Mouse (Mus musculus): Measurements from ENCODE around the gene Tnk2. TPM values are rescaled to one million over a fixed set of nuclear protein-coding genes. Genes with fewer than 3 reads are reported as not detected.

Gene Tnk2
- polyA plus RNA-seq, 1 experiment from 2014 or later, result 24.2 TPM

GRCm38 (mm10) chr16:32687221-32687620, 43.5 kb downstream of the Tnk2 start:
- no peak for ATAC-seq (replicated peaks)
- 79% methylated on average over 5 of the region's 5 CpGs for WGBS

GRCm38 (mm10) chr16:32688770-32689169, 45.1 kb downstream of the Tnk2 start:
- H3K4me3 ChIP-seq, result no peak overlapping the region
- ATAC-seq (replicated peaks), result no peak
- no peaks in the 10 kb centered on the region for H3K4me1 ChIP-seq
- H3K9me3 ChIP-seq, result no peaks in the 10 kb centered on the region
- no peak overlapping the region for H3K27ac ChIP-seq
- no peaks in the 10 kb centered on the region for H3K36me3 ChIP-seq (replicated peaks)
- H3K9ac ChIP-seq, result no peak overlapping the region
- no peak overlapping the region for H3K4me2 ChIP-seq
- WGBS, result 68% methylated on average over 4 of the region's 4 CpGs
- H3K27me3 ChIP-seq (replicated peaks), result no peaks in the 10 kb centered on the region

More at GRCm38 (mm10) chr16:32687221-32687620, 43.5 kb downstream of the Tnk2 start:
- Histone ChIP-seq H3K4me1 (no peaks in the 10 kb centered on the region), H3K27me3 (replicated peaks) (no peaks in the 10 kb centered on the region), H3K4me3 (no peak overlapping the region), H3K9me3 (no peaks in the 10 kb centered on the region), H3K36me3 (replicated peaks) (peaks cover 5% of the 10 kb centered on the region; the same call in 1 of the 2 replicates), H3K4me2 (no peak overlapping the region), H3K9ac (no peak overlapping the region), H3K27ac (no peak overlapping the region)

- H3K27me3 ChIP-seq (replicated peaks), result no peaks in the 10 kb centered on the region
- H3K36me3 ChIP-seq (replicated peaks), result no peaks in the 10 kb centered on the region
- no peak overlapping the region for H3K9ac ChIP-seq
- H3K4me2 ChIP-seq, result no peak overlapping the region
- H3K27ac ChIP-seq, result no peak overlapping the region
- no peak overlapping the region for H3K4me3 ChIP-seq
- 6% methylated on average over 9 of the region's 9 CpGs for WGBS
- no peak for ATAC-seq (replicated peaks)
- no peaks in the 10 kb centered on the region for H3K4me1 ChIP-seq
- no peaks in the 10 kb centered on the region for H3K9me3 ChIP-seq
Measured at GRCm38 (mm10) chr16:32689501-32689900, 45.8 kb downstream of the Tnk2 start.

- no peak overlapping the region for H3K4me2 ChIP-seq
- no peak overlapping the region for H3K4me3 ChIP-seq
- H3K27ac ChIP-seq, result no peak overlapping the region
- WGBS, result 53% methylated on average over 7 of the region's 7 CpGs
- no peak overlapping the region for H3K9ac ChIP-seq
- no peaks in the 10 kb centered on the region for H3K27me3 ChIP-seq (replicated peaks)
- H3K4me1 ChIP-seq, result no peaks in the 10 kb centered on the region
- no peaks in the 10 kb centered on the region for H3K9me3 ChIP-seq
- ATAC-seq (replicated peaks), result no peak
- H3K36me3 ChIP-seq (replicated peaks), result no peaks in the 10 kb centered on the region
Measured at GRCm38 (mm10) chr16:32696841-32697464, 53.3 kb downstream of the Tnk2 start.

GRCm38 (mm10) chr16:32697665-32698446, 54.2 kb downstream of the Tnk2 start:
- Histone ChIP-seq H3K4me1 (no peaks in the 10 kb centered on the region), H3K9me3 (no peaks in the 10 kb centered on the region), H3K27me3 (replicated peaks) (no peaks in the 10 kb centered on the region), H3K36me3 (replicated peaks) (no peaks in the 10 kb centered on the region), H3K27ac (no peak overlapping the region), H3K9ac (no peak overlapping the region), H3K4me3 (no peak overlapping the region), H3K4me2 (no peak overlapping the region)
- no peak for ATAC-seq (replicated peaks)
- WGBS, result 88% methylated on average over 22 of the region's 22 CpGs

- Histone ChIP-seq H3K27ac (no peak overlapping the region), H3K36me3 (replicated peaks) (no peaks in the 10 kb centered on the region), H3K9ac (no peak overlapping the region), H3K4me1 (no peaks in the 10 kb centered on the region), H3K27me3 (replicated peaks) (no peaks in the 10 kb centered on the region), H3K9me3 (no peaks in the 10 kb centered on the region), H3K4me2 (no peak overlapping the region), H3K4me3 (no peak overlapping the region)
- 32% methylated on average over 7 of the region's 7 CpGs for WGBS
- ATAC-seq (replicated peaks), result no peak
Measured at GRCm38 (mm10) chr16:32698550-32698949, 54.9 kb downstream of the Tnk2 start.

- WGBS, result 70% methylated on average over 9 of the region's 9 CpGs
- H3K4me3 ChIP-seq, result no peak overlapping the region
- H3K4me1 ChIP-seq, result no peaks in the 10 kb centered on the region
- ATAC-seq (replicated peaks), result no peak
- H3K36me3 ChIP-seq (replicated peaks), result no peaks in the 10 kb centered on the region
- no peak overlapping the region for H3K9ac ChIP-seq
- H3K27me3 ChIP-seq (replicated peaks), result no peaks in the 10 kb centered on the region
- H3K9me3 ChIP-seq, result no peaks in the 10 kb centered on the region
- no peak overlapping the region for H3K4me2 ChIP-seq
- no peak overlapping the region for H3K27ac ChIP-seq
Measured at GRCm38 (mm10) chr16:32703312-32703912, 59.7 kb downstream of the Tnk2 start.

GRCm38 (mm10) chr16:32705606-32706005, 61.9 kb downstream of the Tnk2 start:
- H3K4me3 ChIP-seq, result no peak overlapping the region
- H3K4me1 ChIP-seq, result no peaks in the 10 kb centered on the region
- WGBS, result 97% methylated on average over 3 of the region's 3 CpGs
- no peak overlapping the region for H3K27ac ChIP-seq
- no peaks in the 10 kb centered on the region for H3K9me3 ChIP-seq
- H3K27me3 ChIP-seq (replicated peaks), result no peaks in the 10 kb centered on the region
- H3K9ac ChIP-seq, result no peak overlapping the region
- H3K36me3 ChIP-seq (replicated peaks), result no peaks in the 10 kb centered on the region
- no peak for ATAC-seq (replicated peaks)
- no peak overlapping the region for H3K4me2 ChIP-seq

GRCm38 (mm10) chr16:32707111-32707823, 63.6 kb downstream of the Tnk2 start:
- no peak overlapping the region for H3K4me2 ChIP-seq
- H3K27me3 ChIP-seq (replicated peaks), result no peaks in the 10 kb centered on the region
- no peak overlapping the region for H3K9ac ChIP-seq
- ATAC-seq (replicated peaks), result no peak
- no peak overlapping the region for H3K4me3 ChIP-seq
- H3K4me1 ChIP-seq, result no peaks in the 10 kb centered on the region
- H3K36me3 ChIP-seq (replicated peaks), result no peaks in the 10 kb centered on the region
- H3K27ac ChIP-seq, result no peak overlapping the region
- H3K9me3 ChIP-seq, result no peaks in the 10 kb centered on the region
- WGBS, result 68% methylated on average over 17 of the region's 17 CpGs

GRCm38 (mm10) chr16:32707824-32708456, 64.3 kb downstream of the Tnk2 start:
- Histone ChIP-seq H3K4me3 (no peak overlapping the region), H3K27me3 (replicated peaks) (no peaks in the 10 kb centered on the region), H3K4me1 (no peaks in the 10 kb centered on the region), H3K9ac (no peak overlapping the region), H3K9me3 (no peaks in the 10 kb centered on the region), H3K36me3 (replicated peaks) (no peaks in the 10 kb centered on the region), H3K4me2 (no peak overlapping the region), H3K27ac (no peak overlapping the region)
- 78% methylated on average over 9 of the region's 9 CpGs for WGBS
- no peak for ATAC-seq (replicated peaks)

- 82% methylated on average over 10 of the region's 10 CpGs for WGBS
- H3K36me3 ChIP-seq (replicated peaks), result no peaks in the 10 kb centered on the region
- no peak for ATAC-seq (replicated peaks)
- no peaks in the 10 kb centered on the region for H3K27me3 ChIP-seq (replicated peaks)
- no peaks in the 10 kb centered on the region for H3K4me1 ChIP-seq
- H3K9ac ChIP-seq, result no peak overlapping the region
- H3K9me3 ChIP-seq, result no peaks in the 10 kb centered on the region
- H3K4me2 ChIP-seq, result no peak overlapping the region
- H3K27ac ChIP-seq, result no peak overlapping the region
- H3K4me3 ChIP-seq, result no peak overlapping the region
Measured at GRCm38 (mm10) chr16:32708457-32709033, 64.9 kb downstream of the Tnk2 start.

All from midbrain, embryonic 15.5 days (tissue).